Mouse (Mus musculus) bone marrow, adult 2 months (tissue): ENCODE measurements around the gene Carmil3.

ENCODE experiments used
- CTCF ChIP-seq: fragments of 200-500 bp; IDR thresholded peaks from 2 replicates; pipeline ENCODE4 v1.5.1; 2011; ENCODE audit warnings: low read length, control low read depth; ENCODE audit not compliant: control insufficient read depth, insufficient read depth
- POLR2A ChIP-seq: fragments of 200-500 bp; IDR thresholded peaks from 2 replicates; pipeline ENCODE4 v1.6.1; 2011; ENCODE audit warnings: low read depth, mild to moderate bottlenecking, control low read depth, low read length, borderline replicate concordance; ENCODE audit not compliant: control insufficient read depth

DNA sequence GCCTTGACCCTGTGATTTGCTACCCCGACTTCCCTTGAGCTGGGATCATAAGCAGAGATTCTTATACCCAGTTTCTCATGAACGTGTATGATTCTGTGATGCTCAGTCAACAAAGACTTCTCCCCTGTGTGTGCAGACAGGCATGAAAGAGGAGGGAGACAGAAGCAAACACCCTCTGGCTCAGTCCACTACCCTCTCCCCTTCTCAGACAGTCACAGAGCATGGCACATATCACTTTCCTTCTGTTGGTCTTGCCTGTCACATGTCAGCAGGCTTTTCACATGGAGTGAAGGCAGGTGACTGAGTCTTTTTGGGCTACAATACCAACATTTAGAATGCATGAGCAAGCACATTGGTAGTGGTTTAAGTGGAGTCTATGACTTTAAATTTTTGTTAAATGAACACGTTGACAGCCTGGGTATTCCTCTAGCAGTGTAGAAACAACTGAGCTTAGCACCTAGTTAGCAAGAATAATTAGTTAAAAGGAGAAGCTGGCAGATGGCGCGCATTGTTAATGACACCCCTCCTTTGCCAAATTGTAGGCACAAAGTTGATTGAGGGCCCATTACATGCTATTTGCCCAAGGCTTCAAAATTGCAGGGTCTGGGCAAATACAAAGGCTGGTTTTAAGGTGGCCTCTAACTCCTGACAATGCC lies 5.9 kb upstream of the Carmil3 start:
- TF ChIP-seq CTCF (no peak), POLR2A (no peak)
